Mouse (Mus musculus): ENCODE results near the gene Mov10l1.

DNA sequence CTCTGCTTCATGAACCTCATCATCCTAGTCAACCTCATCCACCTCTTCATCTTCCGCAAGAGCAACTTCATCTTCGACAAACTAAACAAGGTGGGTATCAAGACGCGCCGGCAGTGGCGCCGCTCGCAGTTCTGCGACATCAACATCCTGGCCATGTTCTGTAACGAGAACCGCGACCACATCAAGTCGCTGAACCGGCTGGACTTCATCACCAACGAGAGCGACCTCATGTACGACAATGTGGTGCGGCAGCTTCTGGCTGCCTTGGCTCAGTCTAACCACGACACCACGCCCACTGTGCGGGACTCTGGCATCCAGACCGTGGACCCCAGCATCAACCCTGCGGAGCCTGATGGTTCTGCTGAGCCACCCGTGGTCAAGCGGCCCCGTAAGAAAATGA, 85.5 kb downstream of the Mov10l1 start:
- no peak for TF ChIP-seq POLR2A (IDR thresholded peaks at IDR 0.05; ENCODE audit: extremely low read depth, insufficient read depth, low read length)
- no peak for TF ChIP-seq CTCF (IDR thresholded peaks at IDR 0.05; ENCODE audit: low read depth, low read length)

All from liver, adult 2 months (tissue).